Mouse (Mus musculus): ENCODE results near the gene Wbp1.

Wbp1 gene

GRCm38 (mm10) chr6:83084477-83084876 lies 36.9 kb downstream of the Wbp1 start:
- DNase-seq (ENCODE audit: low spot score) = no peak

GRCm38 (mm10) chr6:83083497-83083896 lies 37.9 kb downstream of the Wbp1 start:
- no peak for DNase-seq (ENCODE audit: low spot score)

GRCm38 (mm10) chr6:83080210-83080609 lies 41.1 kb downstream of the Wbp1 start:
- no peak for DNase-seq (ENCODE audit: low spot score)

- peak; percentile 99 for DNase-seq (ENCODE audit: low spot score)
Observed at GRCm38 (mm10) chr6:83078324-83078858, 43.0 kb downstream of the Wbp1 start.

- no peak for DNase-seq (ENCODE audit: low spot score)
Observed at GRCm38 (mm10) chr6:83077630-83078323, 43.6 kb downstream of the Wbp1 start, which contains the start of gene Pcgf1. Gene Pcgf1, plus strand, starts transcription at chr6:83077869.

GRCm38 (mm10) chr6:83074979-83075378 lies 46.4 kb downstream of the Wbp1 start:
- DNase-seq (ENCODE audit: low spot score) = no peak

- DNase-seq (ENCODE audit: low spot score) = no peak
Observed at GRCm38 (mm10) chr6:83071220-83071619, 50.1 kb downstream of the Wbp1 start.

GRCm38 (mm10) chr6:83070311-83071219 lies 50.8 kb downstream of the Wbp1 start:
- no peak for DNase-seq (ENCODE audit: low spot score)

GRCm38 (mm10) chr6:83070247-83070310 lies 51.3 kb downstream of the Wbp1 start, which contains the start of gene Tlx2:
Gene Tlx2, minus strand, starts transcription at chr6:83070293.
- no peak for DNase-seq (ENCODE audit: low spot score)

GRCm38 (mm10) chr6:83069488-83070246 lies 51.7 kb downstream of the Wbp1 start:
- DNase-seq (ENCODE audit: low spot score) = no peak
